Mouse (Mus musculus): ENCODE measurements around the gene Sema6d.

Sema6d gene

DNA sequence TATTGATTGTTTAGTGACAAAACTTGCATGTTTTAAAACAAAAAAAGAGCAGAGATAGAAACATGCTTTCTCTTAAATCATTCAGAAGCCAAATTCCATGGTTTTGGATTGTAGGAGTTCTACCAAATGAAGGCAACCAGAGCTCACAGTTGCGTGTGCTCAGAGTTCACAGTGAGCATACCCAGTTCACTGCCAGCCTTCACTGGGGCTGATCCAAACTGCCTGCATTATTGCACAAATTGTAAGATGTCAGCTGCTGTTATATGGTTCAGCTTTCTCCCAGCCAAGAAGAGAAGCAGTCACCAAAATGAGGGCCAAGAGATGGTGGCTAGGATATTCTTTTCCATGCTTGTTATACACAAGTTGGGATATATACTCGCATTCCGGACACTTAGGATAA, 443.1 kb downstream of the Sema6d start:
- DNase-seq (ENCODE audit: low read depth in 1 of 2, low spot score in 2 of 2), result no peak

DNA sequence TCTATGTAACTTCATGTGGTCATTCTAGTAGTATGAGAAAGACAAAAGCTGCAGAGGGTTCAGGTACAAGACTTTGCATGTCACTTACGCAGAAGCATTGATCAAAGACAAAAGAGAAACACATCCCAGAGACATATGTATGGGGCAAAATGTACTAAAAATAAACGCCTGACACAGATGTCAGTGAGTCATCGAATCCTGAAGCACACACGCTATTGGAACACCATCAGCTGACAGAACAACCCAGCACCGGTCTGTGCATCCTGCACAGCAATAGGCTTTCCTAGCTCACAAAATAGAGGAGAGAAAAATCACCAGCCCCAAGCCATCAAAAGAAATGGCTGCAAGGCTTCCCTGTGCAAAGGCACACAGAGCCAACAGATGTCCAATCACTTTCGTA, 443.8 kb downstream of the Sema6d start:
- no peak for DNase-seq (ENCODE audit: low read depth in 1 of 2, low spot score in 2 of 2)

DNA sequence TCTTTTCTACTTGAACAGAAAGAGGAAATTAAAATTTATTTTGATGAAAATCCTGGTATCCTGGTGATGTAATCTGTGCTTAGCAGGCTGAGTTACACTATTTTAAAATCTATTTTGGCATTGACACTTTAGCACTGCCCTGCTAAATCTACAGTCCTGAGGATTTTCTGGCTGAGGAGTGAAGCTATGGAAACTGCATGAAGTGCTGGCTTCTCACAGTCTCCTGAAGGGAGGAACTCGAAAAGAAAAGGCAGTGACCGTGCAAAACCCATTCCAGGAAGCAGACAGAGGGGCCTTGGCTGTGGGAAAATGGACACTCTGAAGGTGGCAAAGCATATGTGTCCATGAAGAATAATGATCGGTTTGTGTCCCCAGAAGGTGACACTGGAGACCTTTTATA, 460.5 kb downstream of the Sema6d start:
- no peak for DNase-seq (ENCODE audit: low read depth in 1 of 2, low spot score in 2 of 2)

DNA sequence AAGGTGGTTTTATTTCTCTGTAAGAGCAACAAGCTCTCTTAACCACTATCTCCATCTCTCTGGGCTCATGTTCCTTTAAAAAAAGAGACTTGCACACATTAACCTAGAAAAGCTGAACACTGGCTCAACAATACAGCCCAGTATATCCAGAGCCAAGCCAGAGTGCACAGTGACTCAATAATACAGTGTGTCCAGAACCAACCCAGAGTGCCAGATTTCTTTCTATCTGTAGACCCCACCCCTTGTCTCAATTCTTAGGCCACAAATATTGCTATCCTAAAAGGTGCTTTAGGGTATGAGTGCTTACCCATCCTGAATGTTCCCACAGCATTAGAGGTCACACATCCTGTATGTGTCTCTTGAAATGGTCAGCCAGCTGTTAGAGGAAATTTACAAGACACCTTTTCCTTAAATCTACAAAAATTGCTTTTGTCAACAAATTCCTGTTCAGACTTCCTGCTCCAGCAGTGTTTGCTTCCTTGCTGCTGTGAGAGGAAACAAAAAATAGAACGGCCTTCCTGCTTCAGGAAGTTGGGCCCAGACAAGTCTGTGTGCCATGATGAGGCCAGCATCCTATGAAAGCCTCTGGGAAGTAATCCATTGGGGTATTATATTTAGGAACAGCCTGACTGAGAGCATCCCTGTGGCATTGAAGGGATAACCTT, 465.1 kb downstream of the Sema6d start:
- no peak for DNase-seq (ENCODE audit: low read depth in 1 of 2, low spot score in 2 of 2)

DNA sequence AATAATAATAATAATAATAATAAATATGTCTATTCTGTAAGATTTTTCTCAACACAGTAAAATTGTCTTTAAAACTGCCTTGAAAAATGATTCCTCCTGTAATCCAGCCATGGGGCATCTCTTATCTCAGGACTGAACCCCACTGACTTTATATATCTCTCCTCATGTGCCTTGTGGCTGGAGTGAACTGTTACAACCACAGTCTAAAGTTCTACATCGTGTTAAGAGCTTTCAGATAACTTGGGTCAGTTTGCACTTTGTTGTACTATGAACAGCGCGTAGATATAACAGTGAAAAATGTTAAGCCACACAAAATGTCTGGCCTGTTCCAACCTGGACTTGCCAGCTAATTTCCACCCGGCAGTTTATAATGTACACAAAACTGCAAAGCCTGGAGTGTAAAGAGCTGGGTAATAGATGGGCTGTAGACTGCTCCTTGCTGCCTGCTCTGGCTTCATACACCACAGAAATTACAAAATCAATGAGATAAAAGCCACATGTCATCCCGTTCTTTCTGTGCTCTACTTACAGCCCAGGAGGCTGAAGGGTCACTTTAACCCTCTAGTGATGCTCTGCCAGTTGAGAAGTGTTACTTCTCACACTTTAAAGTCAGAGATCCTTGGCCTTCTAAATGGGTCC, 467.2 kb downstream of the Sema6d start:
- no peak for DNase-seq (ENCODE audit: low read depth in 1 of 2, low spot score in 2 of 2)

DNA sequence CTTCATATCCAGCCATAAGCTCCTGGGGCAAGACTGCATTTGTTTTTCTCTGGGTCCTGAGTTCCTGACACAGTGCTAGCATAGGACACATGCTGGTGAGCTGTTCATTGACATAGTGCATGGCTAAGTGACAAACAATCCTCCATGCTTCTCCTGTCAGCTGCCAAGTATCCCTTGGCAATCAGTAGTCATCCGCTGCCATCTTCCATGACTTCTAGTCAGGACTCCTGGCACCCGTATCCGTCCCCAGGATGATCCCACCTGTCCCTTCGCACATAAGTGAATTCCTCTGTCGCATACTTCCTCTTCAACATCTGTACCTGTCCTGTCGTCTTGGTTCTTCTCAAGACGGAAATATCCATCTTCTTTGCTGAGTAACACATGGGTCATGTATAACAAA, 468.3 kb downstream of the Sema6d start:
- no peak for DNase-seq (ENCODE audit: low read depth in 1 of 2, low spot score in 2 of 2)

DNA sequence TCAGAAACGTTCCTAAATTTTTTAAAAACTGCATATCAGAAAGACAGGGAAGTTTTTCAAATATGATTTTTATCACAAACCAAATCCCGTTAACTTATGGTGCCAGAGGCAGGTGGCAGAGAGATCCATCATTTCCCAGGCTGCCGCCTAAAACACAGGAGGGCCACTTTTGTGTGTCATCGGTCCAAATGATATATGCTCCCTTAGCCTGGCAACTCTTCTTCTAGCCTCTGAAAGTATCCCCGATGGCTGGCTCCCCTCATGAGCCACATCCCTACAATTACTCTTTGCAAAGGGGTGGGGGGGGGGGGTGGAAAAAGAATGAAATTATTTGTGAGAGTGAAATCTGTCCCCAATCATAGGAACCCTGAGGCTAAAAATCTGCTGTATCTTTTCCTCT, 471.9 kb downstream of the Sema6d start:
- DNase-seq (ENCODE audit: low read depth in 1 of 2, low spot score in 2 of 2), result no peak

DNA sequence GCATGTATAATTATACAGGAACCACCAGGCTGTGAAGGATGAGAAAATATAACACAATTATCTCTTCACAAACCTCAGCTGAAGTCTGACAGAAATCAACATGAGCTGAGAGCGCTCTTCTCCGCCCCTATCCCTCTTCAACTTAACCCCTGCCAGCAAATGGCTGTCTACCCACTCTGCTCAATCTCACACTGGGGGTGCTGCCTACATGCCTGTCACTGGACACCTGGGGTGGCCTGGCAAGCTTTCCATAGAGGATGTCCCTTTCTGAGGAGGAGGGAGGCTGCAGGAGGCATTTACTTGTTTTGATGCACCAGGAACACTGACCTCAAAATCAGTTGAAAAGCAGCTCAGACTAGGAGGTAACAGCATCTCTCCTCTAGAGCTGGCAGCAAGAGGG, 472.3 kb downstream of the Sema6d start:
- DNase-seq (ENCODE audit: low read depth in 1 of 2, low spot score in 2 of 2), result no peak

DNA sequence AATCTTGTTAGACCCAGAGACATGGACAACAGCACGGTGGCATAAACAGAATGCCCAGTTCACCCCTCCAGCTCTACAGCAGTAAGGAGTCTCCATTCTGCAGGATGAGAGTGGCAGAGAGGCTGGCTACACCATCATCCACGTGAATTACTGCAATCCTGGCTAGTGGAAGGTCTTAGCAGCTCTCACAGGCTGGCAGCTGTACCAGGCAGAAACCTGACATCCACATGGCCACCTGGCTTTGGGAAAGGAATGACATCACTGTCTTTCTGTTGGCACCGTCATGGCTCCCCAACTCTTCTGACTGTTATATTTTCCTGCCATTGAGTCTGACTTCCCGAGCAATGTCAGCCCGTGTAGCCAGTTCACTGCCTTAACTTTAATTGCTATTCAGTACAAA, 474.0 kb downstream of the Sema6d start:
- DNase-seq (ENCODE audit: low read depth in 1 of 2, low spot score in 2 of 2), result no peak

DNA sequence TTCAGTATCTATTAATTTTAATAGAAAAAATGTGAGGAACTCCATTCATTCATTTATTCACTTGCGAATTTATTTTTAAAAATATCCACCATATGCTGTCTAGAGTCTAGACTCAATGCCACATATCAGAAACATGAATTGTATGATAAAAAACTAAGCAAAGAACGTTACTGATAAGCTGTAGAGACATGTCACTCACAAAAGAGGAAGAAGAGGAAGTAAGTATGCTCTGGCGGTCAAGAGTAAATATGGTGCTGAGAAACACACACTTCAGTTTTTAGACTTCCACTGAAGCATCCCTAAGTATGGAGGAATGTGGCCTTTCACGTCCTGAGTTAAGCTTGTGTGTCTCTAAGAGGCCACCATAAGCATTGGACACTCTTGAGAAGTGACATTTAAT, 484.0 kb downstream of the Sema6d start:
- DNase-seq (ENCODE audit: low read depth in 1 of 2, low spot score in 2 of 2), result no peak

DNA sequence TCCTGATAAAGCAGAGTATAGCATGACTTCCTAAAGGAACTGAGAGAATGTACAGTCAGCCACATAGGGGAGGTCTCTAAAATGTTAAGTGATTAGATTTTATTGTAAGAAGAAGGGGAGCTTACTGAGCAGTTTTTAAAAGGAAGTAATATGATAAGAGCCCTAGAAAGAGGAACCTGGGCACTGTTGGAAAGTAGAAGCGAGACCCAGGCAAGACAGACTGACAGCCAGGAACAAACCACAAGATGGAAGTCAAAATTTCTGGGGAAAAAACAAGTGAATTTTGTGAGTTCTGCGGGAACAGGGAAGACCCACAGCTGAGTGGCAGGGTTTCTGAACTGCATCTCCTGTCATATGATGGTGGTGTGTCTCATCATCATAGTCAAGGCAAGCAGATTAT, 486.3 kb downstream of the Sema6d start:
- DNase-seq (ENCODE audit: low read depth in 1 of 2, low spot score in 2 of 2), result no peak

DNA sequence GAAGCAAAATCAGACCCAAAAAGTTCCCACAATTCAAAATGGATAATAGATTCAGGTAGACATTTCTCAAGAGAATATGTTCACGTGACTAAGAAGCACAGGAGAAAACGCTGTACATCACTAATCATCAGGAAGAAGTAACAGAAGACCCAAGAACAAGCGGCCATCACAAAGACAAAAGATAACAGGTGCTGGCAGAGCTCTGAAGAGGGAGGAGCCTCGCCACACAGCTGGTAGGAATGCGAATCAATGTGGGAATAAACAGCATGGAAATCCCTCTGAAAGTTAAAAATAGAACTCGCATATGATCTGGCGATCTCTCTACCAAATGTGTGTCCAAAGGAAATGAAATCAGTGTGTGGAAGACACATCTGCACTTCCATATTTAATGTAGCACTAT, 493.8 kb downstream of the Sema6d start:
- no peak for DNase-seq (ENCODE audit: low read depth in 1 of 2, low spot score in 2 of 2)

DNA sequence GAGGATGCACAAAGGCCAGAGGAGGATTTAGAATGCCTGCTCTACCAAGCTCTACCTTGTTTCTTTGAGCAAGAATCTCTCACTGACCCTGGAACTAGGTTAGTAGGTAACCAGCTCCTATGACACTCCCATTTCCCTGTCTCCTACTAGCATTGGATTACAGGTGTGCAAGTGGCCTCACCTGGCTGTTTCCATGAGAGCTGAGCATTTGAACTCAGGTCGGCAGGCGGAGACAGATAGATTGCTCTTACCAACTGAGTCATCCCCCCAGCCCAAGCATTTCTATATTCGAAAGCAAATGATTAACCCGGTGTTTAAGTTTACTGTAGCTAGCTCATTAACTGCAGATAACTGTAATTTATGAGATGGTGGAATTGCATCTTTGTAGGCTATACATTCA, 503.0 kb downstream of the Sema6d start:
- DNase-seq (ENCODE audit: low read depth in 1 of 2, low spot score in 2 of 2), result no peak

DNA sequence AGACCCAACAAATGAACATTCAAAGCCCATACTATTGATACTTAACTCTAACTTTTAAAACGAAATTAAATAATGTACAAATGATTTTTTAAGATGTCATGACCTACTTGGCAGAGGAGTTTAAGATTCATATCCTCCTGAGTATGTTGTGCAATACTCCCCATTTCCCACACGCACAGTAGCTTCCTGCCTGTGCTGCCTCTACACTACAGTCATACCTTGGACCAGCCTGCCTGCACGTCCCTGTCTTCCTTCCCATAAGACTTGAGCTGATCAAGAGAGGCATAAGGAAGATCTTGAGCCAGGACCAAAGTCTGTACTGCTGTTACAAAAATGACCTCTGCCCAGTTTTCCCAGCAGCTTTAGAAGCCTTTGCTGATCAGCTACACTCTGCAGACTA, 509.2 kb downstream of the Sema6d start:
- DNase-seq (ENCODE audit: low read depth in 1 of 2, low spot score in 2 of 2), result no peak

DNA sequence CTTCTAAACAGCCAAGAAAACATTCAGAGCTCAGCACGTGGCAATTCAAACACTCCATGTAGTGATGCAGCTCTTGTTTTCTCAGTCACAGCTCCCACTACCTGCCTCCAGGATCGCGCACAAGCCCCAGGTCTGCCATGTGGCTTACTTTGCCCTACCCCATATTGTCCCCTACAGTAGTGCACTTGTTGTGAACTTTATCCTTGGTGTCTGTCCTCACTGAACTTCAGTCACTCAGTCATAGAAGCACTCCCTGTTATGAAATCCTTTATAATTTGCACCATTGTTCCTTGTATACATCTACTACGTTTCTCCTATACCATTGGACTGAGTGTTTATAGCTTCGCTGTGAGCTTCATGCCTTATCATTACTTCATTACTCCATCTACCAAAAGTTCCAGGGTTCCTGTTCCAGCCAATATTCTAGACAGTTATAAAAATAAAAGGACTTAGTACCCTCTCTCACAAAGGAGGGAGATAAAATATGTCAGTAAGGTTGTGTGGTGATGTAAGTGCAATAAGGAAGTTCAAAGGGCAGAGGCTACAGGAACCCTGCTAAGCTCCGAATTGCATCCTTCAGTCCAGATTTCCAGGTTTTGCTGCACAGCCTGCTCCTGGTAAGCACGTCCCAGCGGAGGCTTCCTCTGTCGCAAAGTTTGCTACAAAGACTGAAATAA, 512.1 kb downstream of the Sema6d start:
- DNase-seq (ENCODE audit: low read depth in 1 of 2, low spot score in 2 of 2), result no peak

DNA sequence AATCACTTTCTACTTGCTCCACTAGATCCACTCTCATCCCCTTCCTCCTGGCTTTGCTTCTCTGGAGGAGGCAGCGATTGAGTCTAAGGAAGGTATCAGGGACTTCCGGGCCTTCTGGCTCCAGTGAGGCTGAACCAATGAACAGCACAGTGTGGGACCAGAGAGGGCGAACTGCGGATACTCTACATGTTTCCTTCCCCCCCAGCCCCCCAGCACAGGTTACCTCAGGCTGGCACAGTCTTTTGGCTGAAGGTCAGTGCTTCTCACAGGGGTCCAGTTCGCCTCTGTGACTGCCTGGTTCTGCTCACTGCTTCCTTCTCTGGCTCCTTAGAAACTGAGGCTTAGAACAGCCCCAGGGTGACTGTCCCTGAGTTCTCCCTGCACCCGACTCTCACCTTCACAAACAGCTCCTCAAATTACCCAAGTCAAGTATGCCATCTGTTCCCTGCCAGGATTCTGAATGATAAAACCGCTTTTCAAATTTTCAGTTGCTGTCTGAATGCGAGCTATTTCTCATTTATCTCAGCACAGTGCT, 512.7 kb downstream of the Sema6d start:
- no peak for DNase-seq (ENCODE audit: low read depth in 1 of 2, low spot score in 2 of 2)

DNA sequence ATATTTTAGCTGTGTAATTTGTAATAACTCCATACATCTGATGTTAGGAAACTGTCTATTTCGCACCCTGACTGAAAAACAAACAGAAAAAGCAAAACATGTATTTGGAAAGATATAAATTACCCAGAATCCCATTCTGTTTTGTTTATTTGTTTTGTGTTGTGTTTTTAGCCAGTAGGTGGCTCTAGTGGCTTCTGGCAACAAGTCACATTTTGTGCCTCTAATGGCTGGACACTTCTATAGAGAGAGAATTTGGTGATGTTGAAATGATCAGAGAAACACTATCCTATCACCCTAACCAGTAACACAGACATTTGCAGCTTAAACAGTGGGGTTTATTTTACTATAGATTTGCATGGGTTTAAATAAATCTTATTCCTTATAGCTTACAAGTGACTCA, 515.6 kb downstream of the Sema6d start:
- DNase-seq (ENCODE audit: low read depth in 1 of 2, low spot score in 2 of 2), result no peak

DNA sequence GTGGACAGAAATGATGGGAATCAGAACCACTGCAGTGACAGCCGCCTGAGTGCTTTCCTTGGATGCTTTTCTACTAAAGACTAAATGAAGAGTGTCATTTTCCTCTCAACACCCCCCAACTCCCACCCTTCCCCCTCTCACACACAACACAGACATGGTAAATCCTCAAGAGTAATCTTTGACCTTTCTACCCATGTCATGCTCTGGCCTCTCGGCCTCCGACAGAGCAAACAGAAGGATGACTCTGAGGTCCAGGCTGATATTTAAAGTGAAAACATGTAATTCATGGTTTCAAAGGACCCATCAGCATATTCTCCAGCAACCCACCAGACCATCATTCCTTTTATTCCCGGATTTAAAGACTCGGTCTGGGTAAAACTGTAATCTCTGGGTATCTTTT, 518.2 kb downstream of the Sema6d start:
- DNase-seq (ENCODE audit: low read depth in 1 of 2, low spot score in 2 of 2), result no peak

DNA sequence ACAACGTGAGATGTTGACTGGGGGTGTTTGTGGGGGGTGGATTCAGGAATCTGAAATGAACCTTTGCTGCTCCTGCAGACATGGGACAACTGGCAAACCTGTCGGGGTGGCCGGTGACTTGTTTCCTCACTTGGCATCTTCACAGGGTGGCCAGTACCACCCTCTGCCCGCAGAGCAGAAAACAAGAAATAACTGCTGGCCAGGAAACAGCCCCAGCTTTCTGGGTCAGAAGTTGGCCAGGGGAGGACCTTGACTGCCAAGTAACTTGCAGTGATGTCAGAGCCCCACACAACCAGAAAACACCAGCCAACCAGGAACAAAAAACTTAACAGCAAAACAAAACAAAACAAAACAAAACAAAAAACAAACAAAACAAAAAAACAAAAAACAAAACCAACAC, 518.8 kb downstream of the Sema6d start:
- DNase-seq (ENCODE audit: low read depth in 1 of 2, low spot score in 2 of 2), result no peak

DNA sequence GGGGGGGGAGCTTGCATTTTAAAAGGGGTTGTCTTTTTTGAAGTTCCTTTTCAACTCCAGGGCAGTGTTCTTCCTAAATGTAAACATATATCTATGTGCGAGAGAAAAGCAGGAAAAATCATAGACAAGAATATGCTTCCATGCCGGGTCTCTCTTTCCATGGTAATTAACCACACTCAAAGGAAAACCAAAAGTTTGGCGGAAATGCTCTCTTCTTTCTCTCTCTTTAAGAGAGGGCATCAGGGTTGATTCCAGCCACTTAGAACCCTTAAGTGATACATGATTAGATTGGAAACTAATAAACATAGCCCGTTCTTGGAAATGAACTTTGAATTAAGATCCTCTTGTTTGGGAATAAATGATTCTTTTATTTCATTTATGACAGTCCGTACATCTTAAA, 519.2 kb downstream of the Sema6d start:
- no peak for DNase-seq (ENCODE audit: low read depth in 1 of 2, low spot score in 2 of 2)

DNA sequence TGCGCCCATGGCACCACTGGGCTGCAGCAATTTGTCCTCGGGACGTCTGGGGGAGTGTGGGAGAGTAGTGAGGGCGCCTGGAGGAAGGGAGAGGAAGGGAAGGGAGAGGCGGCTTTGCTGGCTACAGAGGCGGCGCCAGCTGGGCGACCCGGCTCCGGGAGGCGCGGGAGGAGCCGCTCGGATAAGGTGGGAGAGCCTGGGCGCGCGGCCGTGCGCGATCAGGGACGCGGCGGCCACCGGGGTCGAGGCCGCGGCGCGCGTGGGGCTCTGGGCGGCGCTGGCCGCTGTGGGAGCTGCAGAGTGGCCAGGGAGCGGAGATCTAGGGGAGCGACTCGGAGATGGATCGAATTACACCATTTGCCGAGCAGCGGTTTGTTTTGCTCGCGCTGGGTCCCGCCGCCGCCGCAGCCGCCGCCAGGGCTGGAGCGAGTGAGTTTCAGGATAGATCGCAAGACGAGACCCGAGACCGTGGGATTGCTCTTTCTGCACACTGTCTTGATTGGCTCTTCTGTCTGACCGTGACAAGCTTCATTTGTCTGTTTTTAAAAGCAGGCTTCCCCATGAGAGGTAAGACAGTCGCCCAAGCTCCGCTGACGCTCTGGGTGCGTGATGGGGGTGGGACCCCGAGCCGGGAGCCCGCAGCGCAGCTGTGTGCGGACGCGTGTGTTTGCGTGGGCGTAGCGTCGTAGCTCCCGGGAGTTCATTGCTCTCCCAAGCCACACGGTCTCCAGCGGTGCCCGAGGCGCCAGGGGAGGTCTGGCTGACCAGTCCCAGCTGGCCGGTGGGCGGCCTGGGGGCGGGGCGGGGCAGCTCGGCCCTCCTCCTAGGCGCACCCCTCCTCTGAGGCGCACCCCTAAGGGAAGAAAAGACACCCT, 520.2 kb downstream of the Sema6d start:
- peak in 1 of 2 experiments; percentile 14 for DNase-seq (ENCODE audit: low read depth in 1 of 2, low spot score in 2 of 2)
